Mouse (Mus musculus): ENCODE data around the gene Rab43.

The Rab43 gene

GRCm38 (mm10) chr6:87814486-87814885 lies 2.5 kb upstream of the Rab43 start:
- ChIA-PET CTCF (interaction anchor here in 1 of 4 experiments (0.7 kb wide), 1 partner anchor 73 kb away, joined by 3 read pairs; the partner anchor contains the start of gene Copg1), POLR2A (no interaction called here)

GRCm38 (mm10) chr6:87812656-87813055 lies 692 bp upstream of the Rab43 start:
- POLR2A ChIA-PET = interaction anchor here (0.5 to 2.8 kb wide), 30 partner anchors 8 to 1078 kb away, joined by 3 to 19 read pairs (median 5); partner anchors contain the start of genes Isy1 (in 3 of the 4), Copg1 (in 1 of the 4) and Efcc1 (in 1 of the 4)

GRCm38 (mm10) chr6:87810713-87811669 lies 973 bp downstream of the Rab43 start:
- ChIA-PET POLR2A (interaction anchor here (0.5 to 2.8 kb wide), 29 partner anchors 9 to 297 kb away, joined by 3 to 19 read pairs (median 5); partner anchors contain the start of genes Isy1 (in 3 of the 4), Rab7 (in 3 of the 4) and Hmces (in 1 of the 4)), CTCF (interaction anchor here in 1 of 4 experiments (1.1 kb wide), 1 partner anchor 105 kb away, joined by 3 read pairs; no protein-coding TSS in a partner anchor)

More at GRCm38 (mm10) chr6:87812656-87813055, 692 bp upstream of the Rab43 start:
- CTCF ChIA-PET = interaction anchor here in 1 of 4 experiments (0.5 kb wide), 1 partner anchor 75 kb away, joined by 3 read pairs; no protein-coding TSS in a partner anchor

- POLR2A ChIA-PET = interaction anchor here in 1 of 4 experiments (2.1 to 2.8 kb wide), 2 partner anchors 12 to 15 kb away, joined by 12 to 15 read pairs; no protein-coding TSS in a partner anchor
- CTCF ChIA-PET = interaction anchor here in 1 of 4 experiments (1.0 kb wide), 1 partner anchor 46 kb away, joined by 3 read pairs; no protein-coding TSS in a partner anchor
Measured at GRCm38 (mm10) chr6:87810311-87810710, 1.7 kb downstream of the Rab43 start.

GRCm38 (mm10) chr6:87809651-87810161 lies 2.3 kb downstream of the Rab43 start:
- POLR2A ChIA-PET = interaction anchor here in 3 of 4 experiments (0.8 to 2.1 kb wide), 5 partner anchors 11 to 235 kb away, joined by 3 to 15 read pairs (median 4); partner anchors contain the start of genes Isy1 (in 2 of the 3) and Rab7 (in 1 of the 3)
- CTCF ChIA-PET = interaction anchor here in 1 of 4 experiments (0.6 to 1.0 kb wide), 3 partner anchors 46 to 566 kb away, joined by 3 read pairs; no protein-coding TSS in a partner anchor

GRCm38 (mm10) chr6:87809144-87809543 lies 2.8 kb downstream of the Rab43 start:
- ChIA-PET POLR2A (interaction anchor here in 3 of 4 experiments (0.6 to 2.1 kb wide), 6 partner anchors 11 to 235 kb away, joined by 3 to 15 read pairs (median 4); partner anchors contain the start of genes Isy1 (in 2 of the 3) and Rab7 (in 1 of the 3)), CTCF (interaction anchor here in 1 of 4 experiments (0.6 kb wide), 1 partner anchor 566 kb away, joined by 3 read pairs; no protein-coding TSS in a partner anchor)

GRCm38 (mm10) chr6:87808521-87808920 lies 3.4 kb downstream of the Rab43 start:
- CTCF ChIA-PET = no interaction called here
- POLR2A ChIA-PET = interaction anchor here in 1 of 4 experiments (0.5 to 2.1 kb wide), 4 partner anchors 9 to 33 kb away, joined by 3 to 15 read pairs (median 6); no protein-coding TSS in a partner anchor

GRCm38 (mm10) chr6:87807735-87808440 lies 4.1 kb downstream of the Rab43 start:
- ChIA-PET POLR2A (interaction anchor here in 1 of 4 experiments (1.0 to 2.1 kb wide), 2 partner anchors 10 to 13 kb away, joined by 5 to 6 read pairs; no protein-coding TSS in a partner anchor), CTCF (no interaction called here)

- ChIA-PET POLR2A (interaction anchor here in 1 of 4 experiments (0.8 to 2.1 kb wide), 3 partner anchors 11 to 74 kb away, joined by 3 to 6 read pairs (median 5); no protein-coding TSS in a partner anchor), CTCF (interaction anchor here in 3 of 4 experiments (0.5 to 0.7 kb wide), 3 partner anchors 15 to 154 kb away, joined by 3 to 5 read pairs (median 4); no protein-coding TSS in a partner anchor)
Measured at GRCm38 (mm10) chr6:87806857-87807256, 5.1 kb downstream of the Rab43 start.

- CTCF ChIA-PET = no interaction called here
- POLR2A ChIA-PET = no interaction called here
Measured at GRCm38 (mm10) chr6:87806028-87806427, 5.9 kb downstream of the Rab43 start.

- ChIA-PET POLR2A (no interaction called here), CTCF (no interaction called here)
Measured at GRCm38 (mm10) chr6:87805448-87805847, 6.5 kb downstream of the Rab43 start.

- POLR2A ChIA-PET = no interaction called here
- CTCF ChIA-PET = interaction anchor here in 1 of 4 experiments (0.6 kb wide), 1 partner anchor 15 kb away, joined by 3 read pairs; no protein-coding TSS in a partner anchor
Measured at GRCm38 (mm10) chr6:87804886-87805285, 7.1 kb downstream of the Rab43 start.

GRCm38 (mm10) chr6:87804036-87804435 lies 7.9 kb downstream of the Rab43 start:
- CTCF ChIA-PET = no interaction called here
- POLR2A ChIA-PET = interaction anchor here in 3 of 4 experiments (0.5 to 1.9 kb wide), 4 partner anchors 9 to 35 kb away, joined by 3 to 5 read pairs (median 3); partner anchors contain the start of gene Isy1 (in 1 of the 3)

GRCm38 (mm10) chr6:87802462-87802861 lies 9.5 kb downstream of the Rab43 start:
- ChIA-PET CTCF (no interaction called here), POLR2A (interaction anchor here in 3 of 4 experiments (0.6 to 3.5 kb wide), 7 partner anchors 8 to 309 kb away, joined by 3 to 14 read pairs (median 3); partner anchors contain the start of gene Rab43 (in 1 of the 3))

- ChIA-PET POLR2A (interaction anchor here in 2 of 4 experiments (0.7 to 2.7 kb wide), 4 partner anchors 10 to 256 kb away, joined by 3 to 15 read pairs (median 3); no protein-coding TSS in a partner anchor), CTCF (no interaction called here)
Measured at GRCm38 (mm10) chr6:87799576-87799975, 12.4 kb downstream of the Rab43 start.

- CTCF ChIA-PET = no interaction called here
Measured at GRCm38 (mm10) chr6:87797321-87797720, 14.6 kb downstream of the Rab43 start.

GRCm38 (mm10) chr6:87796251-87796880 lies 15.6 kb downstream of the Rab43 start:
- ChIA-PET CTCF (interaction anchor here in 1 of 4 experiments (1.4 kb wide), 1 partner anchor 9 kb away, joined by 5 read pairs; no protein-coding TSS in a partner anchor), POLR2A (interaction anchor here in 3 of 4 experiments (0.8 to 3.1 kb wide), 8 partner anchors 9 to 24 kb away, joined by 3 to 14 read pairs (median 6); partner anchors contain the start of gene Rab43 (in 3 of the 3))

More at GRCm38 (mm10) chr6:87797321-87797720, 14.6 kb downstream of the Rab43 start:
- POLR2A ChIA-PET = interaction anchor here in 3 of 4 experiments (0.8 to 2.9 kb wide), 6 partner anchors 10 to 278 kb away, joined by 3 to 15 read pairs (median 4); partner anchors contain the start of gene Rab43 (in 1 of the 3)

All from embryonic stem cell, embryonic (primary cell).